Mouse (Mus musculus) liver, embryonic 12.5 days (tissue): ENCODE measurements around the gene Tfip11. TPM values are rescaled to one million over a fixed set of nuclear protein-coding genes. Genes with fewer than 3 reads are reported as not detected.

Experiments used
- ATAC-seq: fragments of 200-750 bp; cut with Nextera tagmentation; 2 replicates; pipeline ENCODE4 v1.8.0; 2017; ENCODE audit warnings: moderate number of reproducible peaks, mild to moderate bottlenecking, moderate library complexity
- H3K27ac ChIP-seq: fragments of 300-500 bp; sonication (generic); 2 replicates; pipeline ENCODE4 v1.5.1; 2016; ENCODE audit warnings: mild to moderate bottlenecking
- H3K27me3 ChIP-seq: fragments of 300-500 bp; sonication (generic); replicated peaks from 2 replicates; pipeline ENCODE4 v1.6.1; 2016; ENCODE audit warnings: mild to moderate bottlenecking, moderate library complexity
- H3K36me3 ChIP-seq: fragments of 300-500 bp; sonication (generic); 2 replicates; pipeline ENCODE4 v1.6.1; 2016; ENCODE audit warnings: mild to moderate bottlenecking, moderate library complexity
- H3K4me1 ChIP-seq: fragments of 300-500 bp; sonication (generic); 2 replicates; pipeline ENCODE4 v1.6.1; 2016
- H3K4me2 ChIP-seq: fragments of 300-500 bp; sonication (generic); 2 replicates; pipeline ENCODE4 v1.6.1; 2016; ENCODE audit warnings: mild to moderate bottlenecking, moderate library complexity
- H3K4me3 ChIP-seq: fragments of 300-500 bp; sonication (generic); 2 replicates; pipeline ENCODE4 v1.5.1; 2016; ENCODE audit warnings: mild to moderate bottlenecking, moderate library complexity
- H3K9ac ChIP-seq: fragments of 300-500 bp; sonication (generic); 2 replicates; pipeline ENCODE4 v1.6.1; 2016; ENCODE audit warnings: mild to moderate bottlenecking, moderate library complexity
- H3K9me3 ChIP-seq: fragments of 300-500 bp; sonication (generic); replicated peaks from 2 replicates; pipeline ENCODE4 v1.6.1; 2016; ENCODE audit warnings: mild to moderate bottlenecking, moderate library complexity
- WGBS: fragments of 180-500 bp; shearing (Covaris S2); methylation state at CpG from one replicate; pipeline ENCODE4 v1.1.7; 2016; ENCODE audit not compliant: insufficient replicate concordance; 5-methylcytosine and 5-hydroxymethylcytosine counted together
- polyA plus RNA-seq: library from polyadenylated mRNA; unstranded; fragments of >200 nt; fragmentation: Nextera tagmentation; extraction: Ambion mirVana; gene quantifications from 2 replicates; pipeline ENCODE4 v1.2.1, GENCODE M21; 2016

The Tfip11 gene
- polyA plus RNA-seq, 1 experiment from 2014 or later = 20.7 TPM

DNA sequence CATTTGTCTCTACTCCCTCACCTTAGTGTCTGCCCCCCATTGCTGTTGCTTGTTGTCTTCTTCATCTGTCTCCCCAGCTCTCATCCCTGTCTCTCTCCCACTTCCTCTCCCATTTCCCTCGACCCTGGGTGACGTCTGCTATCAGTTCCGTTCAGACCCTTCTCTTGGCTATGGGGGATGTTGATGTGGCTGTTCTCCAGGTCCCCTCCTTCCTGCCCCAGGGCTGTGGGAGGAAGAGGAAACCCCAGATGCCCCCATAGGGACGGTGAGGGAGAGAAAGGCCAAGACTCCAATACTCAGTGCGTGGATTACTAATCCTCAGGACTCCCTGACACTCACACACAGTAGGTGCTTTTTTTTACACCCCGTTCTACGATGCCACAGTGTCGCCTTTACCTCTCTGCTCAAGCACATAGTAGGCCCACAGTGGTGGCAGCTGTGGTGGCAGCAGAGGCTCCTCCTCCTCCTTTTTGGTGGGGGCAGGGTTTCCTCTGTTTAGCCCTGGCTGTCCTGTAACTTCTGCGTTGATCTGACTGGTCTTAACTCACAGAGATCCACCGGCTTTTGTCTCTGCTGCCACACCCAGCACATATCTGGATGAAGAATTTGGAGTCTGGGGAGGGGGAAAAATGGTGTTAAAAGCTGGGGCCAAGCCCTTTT is 42.5 kb upstream of the Tfip11 start:
- Histone ChIP-seq H3K9me3 (no peaks in the 10 kb centered on the region), H3K4me1 (peaks cover 98% of the 10 kb centered on the region), H3K9ac (peak overlapping the region; percentile 36; the same call in 1 of the 2 replicates), H3K36me3 (peaks cover 16% of the 10 kb centered on the region; the same call in 1 of the 2 replicates), H3K4me2 (peak overlapping the region; percentile 39), H3K4me3 (0 out of 2 replicates have a peak overlapping the region, but pooled peaks have one; percentile 2), H3K27me3 (no peaks in the 10 kb centered on the region), H3K27ac (peak overlapping the region; percentile 74)
- WGBS = 20% methylated on average over 10 of the region's 10 CpGs
- peak; percentile 16; the same call in 1 of the 2 replicates for ATAC-seq

DNA sequence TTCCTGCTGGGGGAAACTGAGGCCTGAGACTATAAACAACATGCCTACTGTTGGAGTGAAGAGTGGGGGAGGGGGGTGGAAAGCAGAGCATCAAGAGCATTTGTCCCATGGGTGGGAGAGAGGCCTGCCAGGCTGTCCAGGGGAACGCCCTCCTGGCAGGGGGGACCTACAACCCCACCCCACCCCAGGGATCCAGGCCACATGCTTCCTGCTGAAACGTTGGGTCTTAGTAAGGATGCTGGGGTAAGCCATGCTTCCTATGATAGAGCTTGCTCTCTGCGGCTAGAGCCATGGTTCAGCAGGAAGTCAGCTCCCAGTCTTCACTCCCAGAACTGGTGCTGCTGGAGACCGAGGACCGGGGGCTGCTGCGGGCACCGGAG is 42.0 kb upstream of the Tfip11 start:
- ATAC-seq = no peak
- peak overlapping the region; percentile 39 for H3K4me2 ChIP-seq
- H3K27me3 ChIP-seq = no peaks in the 10 kb centered on the region
- H3K4me3 ChIP-seq = no peak overlapping the region
- peaks cover 98% of the 10 kb centered on the region for H3K4me1 ChIP-seq
- H3K9me3 ChIP-seq = no peaks in the 10 kb centered on the region
- peak overlapping the region; percentile 74 for H3K27ac ChIP-seq
- 31% methylated on average over 7 of the region's 7 CpGs for WGBS
- peaks cover 16% of the 10 kb centered on the region; the same call in 1 of the 2 replicates for H3K36me3 ChIP-seq
- H3K9ac ChIP-seq = peak overlapping the region; percentile 9; the same call in 1 of the 2 replicates

DNA sequence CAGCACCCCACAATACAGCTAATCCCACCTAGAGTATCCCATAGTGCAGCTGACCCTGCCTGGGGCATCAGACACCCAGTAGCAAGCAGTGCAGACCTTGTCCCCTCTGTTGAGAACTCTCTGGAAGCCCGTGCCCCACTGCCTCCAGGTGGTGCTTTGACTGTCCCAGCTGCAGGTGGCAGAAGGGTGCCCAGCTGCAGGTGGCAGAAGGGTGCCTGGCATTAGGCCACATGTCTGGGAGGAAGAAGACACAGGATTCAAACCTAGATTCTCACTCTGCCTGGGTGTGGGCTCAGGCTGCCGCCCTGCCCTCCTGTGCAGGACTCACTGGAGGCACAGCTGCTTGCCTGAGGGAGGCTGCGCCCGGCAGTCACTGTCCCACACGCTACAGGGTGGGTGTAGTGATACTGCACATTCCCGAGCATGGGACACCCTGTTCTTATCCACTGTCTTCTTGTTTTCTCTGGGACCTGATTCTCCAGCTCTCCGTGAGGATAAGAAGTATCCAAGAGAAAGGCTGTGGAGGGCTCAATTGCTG is 40.5 kb upstream of the Tfip11 start:
- ATAC-seq = no peak
- Histone ChIP-seq H3K9me3 (no peaks in the 10 kb centered on the region), H3K4me3 (no peak overlapping the region), H3K27me3 (no peaks in the 10 kb centered on the region), H3K4me2 (no peak overlapping the region), H3K9ac (0 out of 2 replicates have a peak overlapping the region, but pooled peaks have one; percentile 7), H3K36me3 (peaks cover 16% of the 10 kb centered on the region; the same call in 1 of the 2 replicates), H3K27ac (no peak overlapping the region), H3K4me1 (peaks cover 96% of the 10 kb centered on the region)
- 78% methylated on average over 7 of the region's 7 CpGs for WGBS

DNA sequence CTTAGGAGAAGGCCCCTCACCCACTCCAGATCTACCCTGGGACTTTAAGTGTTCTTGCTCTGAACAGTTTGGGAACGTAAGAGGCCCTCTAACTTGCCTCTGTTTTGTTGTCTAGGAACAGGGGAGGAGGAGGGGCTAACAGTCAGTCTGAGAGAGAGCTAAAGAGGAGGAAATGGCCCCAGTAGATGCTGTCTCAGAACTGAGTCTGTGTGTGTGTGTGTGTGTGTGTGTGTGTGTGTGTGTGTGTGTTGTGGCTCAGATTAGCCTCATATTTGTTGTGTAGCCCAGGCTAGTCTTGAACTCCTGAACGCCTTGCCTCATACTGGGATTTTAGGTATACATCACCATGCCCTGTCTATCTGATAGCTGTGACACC is 39.6 kb upstream of the Tfip11 start:
- Histone ChIP-seq H3K36me3 (peaks cover 16% of the 10 kb centered on the region; the same call in 1 of the 2 replicates), H3K4me2 (peak overlapping the region; percentile 4; the same call in 1 of the 2 replicates), H3K9ac (no peak overlapping the region), H3K4me1 (peaks cover 94% of the 10 kb centered on the region), H3K27me3 (no peaks in the 10 kb centered on the region), H3K4me3 (no peak overlapping the region), H3K27ac (peak overlapping the region; percentile 61), H3K9me3 (no peaks in the 10 kb centered on the region)
- WGBS = 31% methylated on average over 2 of the region's 2 CpGs
- ATAC-seq = no peak; the same call in 1 of the 2 replicates

DNA sequence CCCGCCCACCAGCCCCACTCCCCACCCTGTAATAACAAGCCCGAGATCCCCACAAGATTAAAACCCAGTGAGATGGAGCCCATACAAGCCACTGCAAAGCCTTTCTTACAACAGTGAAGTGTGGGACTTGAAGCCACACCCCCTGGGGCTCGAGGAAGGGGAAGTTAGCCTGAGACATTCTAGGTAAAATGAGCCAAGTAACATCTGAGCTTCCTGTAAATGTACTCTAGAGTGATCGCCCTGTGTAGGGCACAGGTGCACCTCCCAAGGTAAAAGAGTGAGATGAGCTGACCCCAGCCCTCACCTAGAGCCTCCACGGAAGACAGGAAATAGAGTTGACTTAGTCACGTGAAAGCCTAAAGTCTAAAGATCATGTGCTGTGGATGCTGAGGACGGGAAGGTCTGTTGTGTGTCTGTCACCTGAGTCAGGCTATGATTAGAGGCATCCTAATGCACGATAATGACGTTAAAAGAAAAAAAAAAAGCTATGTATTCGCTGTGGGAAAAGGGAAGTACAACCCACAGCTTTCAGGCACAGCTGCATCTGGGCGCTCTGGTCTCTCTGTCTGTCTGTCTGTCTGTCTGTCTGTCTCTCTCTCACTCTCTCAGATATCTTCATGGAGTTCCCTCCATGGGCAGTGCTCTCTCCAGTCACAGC is 39.0 kb upstream of the Tfip11 start:
- Histone ChIP-seq H3K4me3 (no peak overlapping the region), H3K27ac (peak overlapping the region; percentile 61), H3K4me1 (peaks cover 94% of the 10 kb centered on the region), H3K36me3 (peaks cover 16% of the 10 kb centered on the region; the same call in 1 of the 2 replicates), H3K4me2 (peak overlapping the region; percentile 4; the same call in 1 of the 2 replicates), H3K9ac (no peak overlapping the region), H3K27me3 (no peaks in the 10 kb centered on the region), H3K9me3 (no peaks in the 10 kb centered on the region)
- no peak for ATAC-seq
- 23% methylated on average over 11 of the region's 11 CpGs for WGBS

DNA sequence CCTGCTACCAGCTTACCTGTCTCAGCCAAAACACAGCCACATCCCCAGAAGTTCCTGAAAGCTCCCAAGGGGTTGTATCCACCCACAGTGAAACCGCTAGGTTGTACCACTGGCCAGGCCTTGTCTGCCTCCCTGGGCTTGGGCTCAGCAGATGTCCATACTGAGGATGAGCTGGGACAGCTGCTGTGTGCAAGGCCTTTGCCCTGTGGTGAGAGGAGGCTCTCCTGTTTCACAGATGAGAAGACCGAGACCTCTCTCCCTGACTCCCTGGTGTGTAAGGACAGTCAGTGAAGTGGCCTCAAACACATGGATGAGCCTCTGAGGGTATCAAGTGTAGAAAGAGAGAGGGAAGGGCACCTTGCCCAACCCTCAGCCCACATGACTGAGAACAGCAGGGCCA is 38.5 kb upstream of the Tfip11 start:
- no peaks in the 10 kb centered on the region for H3K9me3 ChIP-seq
- 72% methylated on average over 2 of the region's 2 CpGs for WGBS
- no peak overlapping the region for H3K9ac ChIP-seq
- H3K27me3 ChIP-seq = no peaks in the 10 kb centered on the region
- H3K4me2 ChIP-seq = 0 out of 2 replicates have a peak overlapping the region, but pooled peaks have one; percentile 4
- peaks cover 16% of the 10 kb centered on the region; the same call in 1 of the 2 replicates for H3K36me3 ChIP-seq
- peaks cover 94% of the 10 kb centered on the region for H3K4me1 ChIP-seq
- no peak for ATAC-seq
- H3K27ac ChIP-seq = peak overlapping the region; percentile 61
- no peak overlapping the region for H3K4me3 ChIP-seq

DNA sequence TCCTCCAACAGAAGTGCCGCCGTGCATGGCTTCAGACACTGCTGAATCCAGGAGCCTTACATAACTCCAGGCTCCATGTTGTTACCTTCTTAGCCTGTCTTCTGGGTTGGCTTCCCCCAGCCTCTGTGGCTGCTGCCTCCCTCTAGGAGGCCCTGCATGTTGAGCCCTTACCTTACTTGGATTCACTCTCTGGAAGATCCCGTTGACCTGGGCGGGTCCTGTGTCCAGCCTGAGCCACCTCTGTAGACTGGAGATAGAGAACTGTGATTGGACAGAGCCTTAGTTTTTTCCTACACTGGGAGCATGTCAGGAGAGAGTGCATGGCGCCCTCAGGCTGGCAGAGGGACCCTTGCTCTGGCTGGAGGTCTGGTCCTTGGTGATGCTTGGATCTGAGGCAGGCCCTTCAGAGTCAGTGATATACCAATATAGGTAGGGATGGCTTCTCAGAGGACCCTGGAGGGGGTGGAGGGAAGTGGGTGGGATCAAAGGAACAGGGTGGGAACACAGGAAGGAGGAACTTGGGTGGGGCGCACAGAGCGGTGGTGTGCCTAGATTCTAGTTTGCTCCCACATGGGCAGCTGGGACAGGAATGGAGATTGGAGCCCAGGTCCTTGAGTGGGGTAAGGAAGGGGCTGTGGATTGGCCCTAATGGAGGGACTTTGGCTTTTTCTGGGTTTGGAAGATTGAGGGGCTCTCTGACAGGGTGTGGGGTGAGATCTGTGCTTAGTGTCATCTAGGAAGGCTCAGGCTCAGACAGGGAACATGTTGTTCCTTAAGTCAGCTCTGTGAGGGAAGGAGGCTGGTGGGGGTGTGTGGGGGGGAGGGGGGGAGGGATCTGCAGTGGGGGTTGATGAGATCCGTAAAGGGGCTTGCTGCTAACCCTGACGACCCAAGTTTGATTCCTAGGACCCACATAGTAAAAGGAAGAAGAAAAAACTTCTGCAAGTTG is 37.7 kb upstream of the Tfip11 start:
- no peak for ATAC-seq
- Histone ChIP-seq H3K9me3 (no peaks in the 10 kb centered on the region), H3K4me2 (peak overlapping the region; percentile 13; the same call in 1 of the 2 replicates), H3K27ac (peak overlapping the region; percentile 61; the same call in 1 of the 2 replicates), H3K9ac (no peak overlapping the region), H3K36me3 (peaks cover 16% of the 10 kb centered on the region; the same call in 1 of the 2 replicates), H3K27me3 (no peaks in the 10 kb centered on the region), H3K4me3 (no peak overlapping the region), H3K4me1 (peaks cover 94% of the 10 kb centered on the region)
- WGBS = 58% methylated on average over 9 of the region's 9 CpGs

DNA sequence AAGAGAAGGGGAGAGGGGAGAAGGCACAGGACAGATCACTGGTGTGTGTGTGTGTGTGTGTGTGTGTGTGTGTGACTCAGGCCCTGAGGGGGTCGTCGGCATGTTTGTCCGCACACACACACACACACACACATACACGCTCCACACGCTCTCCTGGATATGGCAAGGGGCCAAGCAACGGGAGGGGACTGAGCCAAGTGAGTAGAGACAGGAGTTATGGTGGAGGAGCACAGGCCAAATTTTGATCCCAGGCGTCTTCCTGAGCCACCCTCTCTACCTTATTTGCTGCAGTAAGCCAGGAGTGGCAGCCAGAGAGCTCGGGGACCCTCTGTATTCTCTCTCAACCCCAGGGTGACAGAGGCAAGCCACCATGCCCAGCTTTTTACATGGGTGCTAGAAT is 36.9 kb upstream of the Tfip11 start:
- peaks cover 94% of the 10 kb centered on the region for H3K4me1 ChIP-seq

DNA sequence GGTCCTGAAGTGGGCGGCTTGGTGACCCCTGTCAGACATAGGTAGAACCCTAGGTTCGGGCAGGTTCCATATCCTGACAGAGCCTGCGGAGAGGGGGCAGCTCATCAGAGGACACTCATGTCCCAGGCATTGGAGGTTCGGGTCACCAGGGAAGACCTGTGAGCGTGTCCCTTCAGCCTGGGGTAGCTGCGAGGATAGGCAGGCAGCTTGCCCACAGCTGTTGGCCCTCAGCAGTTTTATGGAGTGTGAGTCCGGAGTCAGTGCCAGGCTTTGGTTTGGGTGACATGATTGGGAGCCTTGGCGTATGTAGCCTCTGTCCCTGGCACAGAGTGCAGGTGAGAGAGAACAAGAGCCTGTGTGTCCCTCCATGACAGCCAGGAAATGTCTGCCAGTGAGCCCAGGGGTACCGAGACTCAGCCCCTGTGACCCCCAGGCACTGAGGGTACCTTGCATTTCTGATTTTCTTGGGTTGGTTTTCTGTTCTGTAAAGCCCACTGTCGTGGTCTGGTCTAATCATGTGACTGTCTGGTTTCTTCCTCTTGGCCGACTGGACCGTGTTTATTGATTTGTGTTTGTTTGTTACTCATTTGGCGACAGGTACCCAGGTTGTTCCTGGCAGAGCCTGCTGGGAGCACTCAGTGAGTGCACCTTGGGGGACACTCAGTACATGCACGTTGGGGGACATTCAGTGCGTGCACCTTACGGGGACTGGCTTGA is 36.2 kb upstream of the Tfip11 start:
- no peak overlapping the region for H3K27ac ChIP-seq
- 76% methylated on average over 16 of the region's 16 CpGs for WGBS

More for the DNA sequence above, 36.9 kb upstream of the Tfip11 start:
- WGBS = 71% methylated on average over 8 of the region's 8 CpGs
- H3K9me3 ChIP-seq = no peaks in the 10 kb centered on the region
- peaks cover 16% of the 10 kb centered on the region; the same call in 1 of the 2 replicates for H3K36me3 ChIP-seq
- no peaks in the 10 kb centered on the region for H3K27me3 ChIP-seq
- no peak overlapping the region for H3K4me2 ChIP-seq
- no peak overlapping the region for H3K4me3 ChIP-seq
- no peak overlapping the region for H3K9ac ChIP-seq
- no peak for ATAC-seq
- H3K27ac ChIP-seq = no peak overlapping the region

DNA sequence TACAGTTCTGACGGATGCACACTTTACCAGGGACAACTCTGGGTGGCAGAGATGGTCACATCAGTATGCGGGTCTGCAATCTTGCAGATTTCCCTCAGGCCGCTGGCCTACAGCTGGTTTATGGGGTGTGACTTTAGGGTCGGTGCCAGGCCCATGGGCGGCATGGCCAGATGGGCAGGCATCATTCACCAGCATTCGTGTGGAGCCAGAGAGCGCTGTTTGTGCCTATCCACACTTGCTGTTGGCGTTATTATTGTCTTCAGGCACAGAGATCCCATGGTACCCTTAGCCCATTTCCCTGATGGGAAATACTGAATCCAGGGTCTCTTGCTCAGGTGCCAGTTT is 35.6 kb upstream of the Tfip11 start:
- ATAC-seq = no peak
- Histone ChIP-seq H3K27ac (no peak overlapping the region), H3K4me3 (no peak overlapping the region)

More for the DNA sequence above, 36.2 kb upstream of the Tfip11 start:
- Histone ChIP-seq H3K27me3 (no peaks in the 10 kb centered on the region), H3K4me2 (no peak overlapping the region), H3K4me1 (peaks cover 94% of the 10 kb centered on the region), H3K9ac (no peak overlapping the region), H3K4me3 (no peak overlapping the region), H3K9me3 (no peaks in the 10 kb centered on the region), H3K36me3 (peaks cover 13% of the 10 kb centered on the region; the same call in 1 of the 2 replicates)
- no peak for ATAC-seq

DNA sequence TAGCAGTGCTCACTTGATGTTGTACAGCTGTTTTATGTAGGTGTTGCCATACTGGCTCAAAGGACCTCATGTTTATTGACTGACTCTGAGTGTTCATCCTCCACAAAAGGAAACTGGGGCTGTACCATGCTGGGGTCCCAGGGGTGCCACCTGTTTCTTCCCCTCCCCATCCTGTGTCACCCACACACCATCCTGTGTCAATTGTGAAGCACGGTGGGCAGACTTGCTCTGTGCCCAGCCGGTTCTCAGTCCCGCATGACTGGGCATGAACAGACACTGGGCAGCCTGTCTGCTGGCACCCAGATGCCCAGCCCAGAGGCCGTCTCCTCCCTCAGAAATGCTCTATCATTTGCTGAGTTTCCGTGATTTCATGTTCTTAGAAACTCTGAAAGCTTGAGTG is 34.3 kb upstream of the Tfip11 start:
- 0 out of 2 replicates have a peak overlapping the region, but pooled peaks have one; percentile 13 for H3K27ac ChIP-seq
- no peak overlapping the region for H3K4me2 ChIP-seq
- H3K9ac ChIP-seq = no peak overlapping the region
- peaks cover 96% of the 10 kb centered on the region for H3K4me1 ChIP-seq
- H3K27me3 ChIP-seq = no peaks in the 10 kb centered on the region
- no peak for ATAC-seq
- H3K36me3 ChIP-seq = peaks cover 1% of the 10 kb centered on the region; the same call in 1 of the 2 replicates
- no peak overlapping the region for H3K4me3 ChIP-seq
- WGBS = 73% methylated on average over 5 of the region's 5 CpGs
- no peaks in the 10 kb centered on the region for H3K9me3 ChIP-seq

More for the DNA sequence above, 35.6 kb upstream of the Tfip11 start:
- 0 out of 2 replicates have a peak, but pooled peaks cover 8% of the 10 kb centered on the region for H3K36me3 ChIP-seq
- H3K27me3 ChIP-seq = no peaks in the 10 kb centered on the region
- H3K9ac ChIP-seq = no peak overlapping the region
- H3K9me3 ChIP-seq = no peaks in the 10 kb centered on the region
- H3K4me1 ChIP-seq = peaks cover 94% of the 10 kb centered on the region
- H3K4me2 ChIP-seq = no peak overlapping the region
- WGBS = 88% methylated on average over 8 of the region's 8 CpGs
